Mouse (Mus musculus) left cerebral cortex, adult 18-20 months (tissue): Measurements from ENCODE around the gene Dlgap4. TPM values are rescaled to one million over a fixed set of nuclear protein-coding genes. Genes with fewer than 3 reads are reported as not detected.

Experiments
- DNase-seq, 2 experiments: peaks; one replicate each; pipeline ENCODE4 v3.0.0; 2021 to 2022; ENCODE audit warnings: low spot score in 2 of 2, mixed read lengths in 1 of 2
- total RNA-seq, 2 experiments: library from RNA; stranded (reverse); gene quantifications; 2 replicates each; pipeline ENCODE4 v1.2.3; 2021

Gene Dlgap4
- total RNA-seq, 2 experiments from 2014 or later: 215 to 219 TPM

DNA sequence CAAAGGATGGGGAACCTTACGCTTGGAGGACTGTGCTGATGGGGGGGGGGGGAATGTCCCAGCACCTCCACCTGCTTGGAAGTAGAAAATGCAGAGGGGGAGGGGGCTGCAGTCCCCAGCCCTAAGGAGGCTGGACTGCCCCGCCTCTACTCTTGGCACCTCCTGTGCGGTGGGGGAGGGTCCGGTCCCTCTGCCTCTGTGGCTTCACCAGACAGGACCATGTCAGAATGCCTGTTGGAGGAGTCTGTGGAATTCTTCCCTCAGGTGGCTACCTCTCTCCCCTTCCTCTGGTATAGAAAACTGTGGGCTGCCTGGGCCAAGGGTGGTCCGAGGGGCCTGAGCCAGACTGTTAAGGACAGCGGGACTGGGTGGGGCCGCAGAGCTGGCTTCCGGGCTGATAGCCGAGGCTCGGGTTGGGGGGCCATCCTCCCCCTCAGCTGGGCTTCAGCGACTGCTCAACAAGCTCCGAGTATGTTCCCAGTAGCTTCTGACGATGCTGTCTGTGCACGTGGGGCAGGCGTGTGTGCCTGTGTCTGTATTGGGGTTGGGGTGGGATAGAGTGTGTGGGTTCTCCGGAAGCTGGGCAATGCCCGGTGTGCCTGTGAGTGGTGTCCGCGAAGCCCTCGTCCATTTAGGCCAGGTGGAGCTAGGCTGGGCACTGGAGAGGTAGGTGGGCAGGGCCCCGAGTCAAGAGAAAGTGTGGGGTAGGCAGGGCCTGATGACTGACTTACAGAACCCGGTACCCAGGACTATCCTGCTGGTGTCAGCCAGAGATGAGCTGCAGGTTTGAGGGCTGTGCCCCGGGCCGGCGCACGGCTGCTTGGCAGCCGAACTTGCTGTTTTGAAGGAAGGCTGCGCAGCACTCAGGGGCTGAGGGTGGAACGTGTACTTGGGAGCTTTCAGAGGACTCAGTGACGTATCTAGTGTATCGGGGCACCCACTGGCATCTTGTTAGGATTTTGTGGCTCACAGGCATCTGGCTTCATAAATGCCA, 1.5 kb downstream of the Dlgap4 start:
- peak; percentile 26 to 40 for DNase-seq

DNA sequence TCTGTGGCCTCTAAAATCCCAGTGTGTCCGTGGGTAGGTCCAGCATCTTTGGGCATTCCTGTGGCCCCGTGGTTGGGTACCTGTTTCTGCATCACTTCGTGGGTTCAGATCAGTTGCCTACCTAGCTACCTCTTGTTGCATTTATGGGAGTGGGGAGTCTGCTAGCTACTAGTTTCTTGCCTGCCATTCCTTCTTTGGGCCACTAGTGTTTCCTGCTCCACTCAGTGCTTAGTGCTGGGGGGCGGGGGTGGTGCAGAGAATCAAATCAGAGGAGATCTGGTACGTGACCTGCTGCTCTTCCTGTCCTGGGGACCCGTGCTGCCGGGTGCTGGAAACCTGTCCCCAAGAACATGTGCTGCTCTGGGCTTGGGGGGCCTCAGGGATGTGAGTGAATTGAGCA, 3.0 kb downstream of the Dlgap4 start:
- no peak for DNase-seq

DNA sequence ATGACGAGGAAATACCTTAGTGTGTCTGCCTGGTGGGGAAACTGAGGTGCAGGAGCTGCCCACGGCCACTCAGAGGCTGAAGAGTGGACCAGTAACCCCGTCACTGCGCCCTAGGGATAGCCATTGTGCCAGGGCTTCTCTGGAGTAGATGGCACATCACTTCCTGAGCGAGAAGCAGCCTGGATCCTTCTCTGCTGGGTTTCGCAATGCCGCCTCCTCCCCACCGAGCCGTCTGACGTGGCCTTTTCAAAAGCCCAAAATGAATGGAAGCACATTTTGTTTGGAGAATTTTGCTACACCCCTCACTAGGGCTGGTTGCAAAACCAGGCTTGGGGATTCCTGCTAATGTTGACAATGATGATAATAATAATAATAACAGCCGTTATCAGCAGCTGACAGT, 4.0 kb downstream of the Dlgap4 start:
- DNase-seq: peak; percentile 67 to 68

DNA sequence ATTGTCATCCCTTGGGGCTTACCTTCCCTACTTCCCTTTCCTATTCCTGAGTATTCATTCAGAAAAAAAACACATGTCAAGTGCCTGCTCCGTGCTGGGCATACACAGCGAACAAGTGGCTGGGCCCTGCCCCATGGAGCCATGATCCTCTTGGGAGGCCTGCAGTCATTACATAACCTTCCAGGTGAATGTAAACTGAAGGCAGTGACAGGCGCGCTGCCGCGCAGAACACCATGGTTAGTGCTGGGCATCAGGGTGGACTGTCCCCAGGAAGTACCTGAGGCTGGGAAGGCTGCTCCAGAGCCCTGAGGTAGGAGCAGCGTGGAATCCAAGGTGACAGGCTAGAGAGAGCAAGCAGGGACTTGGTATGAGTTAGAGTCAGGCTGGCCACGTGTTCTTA, 7.4 kb downstream of the Dlgap4 start:
- DNase-seq: no peak

DNA sequence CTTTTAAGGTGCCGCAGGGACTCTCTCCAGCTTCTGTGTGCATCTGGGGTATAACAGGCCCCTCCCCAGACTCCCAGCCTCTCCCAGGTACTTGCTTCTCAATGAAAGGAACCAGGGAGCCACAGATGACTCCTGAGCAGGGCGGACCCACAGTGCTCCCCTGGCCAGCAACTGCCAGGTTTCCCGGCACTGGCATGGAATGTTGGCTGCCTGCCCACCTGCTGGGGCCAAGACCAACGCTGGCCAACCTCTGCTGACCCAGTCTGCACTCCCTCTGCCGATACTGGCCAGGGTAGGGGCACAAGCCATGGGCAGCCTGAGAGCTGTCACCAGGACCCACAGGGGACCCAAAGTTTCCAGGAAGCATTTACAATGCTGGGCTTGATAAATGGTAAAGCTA, 7.9 kb downstream of the Dlgap4 start:
- DNase-seq: no peak

DNA sequence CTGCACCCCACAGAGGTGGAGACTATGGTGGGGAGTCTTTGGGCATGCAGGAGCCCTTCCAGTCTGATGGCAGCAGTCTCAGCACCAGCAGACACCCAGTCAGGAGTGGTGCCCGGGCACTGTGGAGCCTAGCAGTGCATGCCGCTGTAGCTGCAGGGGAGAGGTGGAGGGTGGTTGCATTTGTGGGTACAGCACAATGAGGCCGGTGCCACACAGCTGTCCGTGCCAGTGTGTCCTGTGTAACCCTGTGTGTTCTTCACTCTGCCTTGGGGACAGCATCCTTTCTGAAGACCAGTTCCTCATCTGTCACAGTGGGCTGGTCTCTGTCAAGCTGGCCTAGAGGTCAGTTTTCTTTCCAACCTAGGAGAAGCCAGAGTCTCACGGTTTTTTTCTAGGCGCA, 8.7 kb downstream of the Dlgap4 start:
- no peak for DNase-seq

DNA sequence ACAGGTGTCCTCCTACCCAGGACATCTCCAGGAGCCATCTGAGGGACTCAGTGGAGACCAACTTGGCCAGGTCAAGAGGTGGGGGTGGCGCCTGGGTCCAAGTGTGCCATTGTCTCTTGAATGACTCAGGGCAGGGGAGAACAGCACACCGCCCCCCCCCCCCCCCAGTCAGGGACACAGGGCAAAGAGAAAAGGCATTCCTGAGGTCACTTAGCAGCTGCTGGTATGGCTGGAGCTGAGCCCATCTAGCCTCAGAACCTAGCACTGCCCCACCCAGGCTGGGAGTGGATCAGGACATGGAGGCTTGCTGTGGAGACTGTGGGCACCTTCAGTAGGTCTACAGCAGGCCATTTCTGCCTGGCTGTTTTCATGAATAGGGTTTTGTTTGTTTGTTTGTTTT, 9.7 kb downstream of the Dlgap4 start:
- no peak for DNase-seq

DNA sequence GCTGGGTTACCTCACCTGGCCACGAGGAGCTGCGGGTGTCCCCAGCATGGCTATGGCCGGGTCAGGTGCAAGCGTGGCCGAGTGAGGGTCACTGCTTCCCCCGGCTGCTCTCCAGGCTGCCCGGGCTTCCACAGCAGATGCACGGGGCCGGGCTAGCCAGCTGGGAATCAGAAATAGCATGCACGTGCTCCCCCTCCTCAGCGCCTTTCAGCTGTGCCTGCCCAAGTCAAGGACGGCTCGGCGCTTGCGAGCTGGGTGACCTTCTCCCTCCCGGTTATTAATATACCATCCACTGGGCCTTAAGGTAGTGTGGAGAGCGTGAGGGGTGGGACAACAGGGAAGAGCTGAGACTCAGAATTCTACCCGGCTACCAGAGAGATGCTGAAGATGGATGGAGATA, 11.8 kb downstream of the Dlgap4 start:
- DNase-seq: no peak

DNA sequence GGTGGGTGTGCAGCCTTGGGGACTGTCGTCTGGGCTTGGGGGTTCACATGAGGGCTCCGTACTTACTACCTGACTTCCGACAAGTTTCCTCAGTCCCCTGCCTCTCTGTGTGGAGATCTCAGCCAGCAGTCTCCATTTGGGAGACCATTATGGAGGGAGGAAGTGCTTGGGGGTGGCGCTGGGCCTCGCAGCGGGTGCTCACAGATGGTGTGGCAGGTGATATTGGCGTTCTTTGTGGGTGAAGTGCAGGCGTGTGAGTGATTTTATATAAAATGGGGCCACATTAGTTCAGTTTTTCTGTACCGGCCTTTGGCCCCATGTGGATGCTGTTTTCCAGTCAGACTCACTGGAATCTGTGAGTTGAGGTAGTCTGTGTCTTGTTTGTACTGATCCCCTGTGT, 12.6 kb downstream of the Dlgap4 start:
- DNase-seq: no peak

DNA sequence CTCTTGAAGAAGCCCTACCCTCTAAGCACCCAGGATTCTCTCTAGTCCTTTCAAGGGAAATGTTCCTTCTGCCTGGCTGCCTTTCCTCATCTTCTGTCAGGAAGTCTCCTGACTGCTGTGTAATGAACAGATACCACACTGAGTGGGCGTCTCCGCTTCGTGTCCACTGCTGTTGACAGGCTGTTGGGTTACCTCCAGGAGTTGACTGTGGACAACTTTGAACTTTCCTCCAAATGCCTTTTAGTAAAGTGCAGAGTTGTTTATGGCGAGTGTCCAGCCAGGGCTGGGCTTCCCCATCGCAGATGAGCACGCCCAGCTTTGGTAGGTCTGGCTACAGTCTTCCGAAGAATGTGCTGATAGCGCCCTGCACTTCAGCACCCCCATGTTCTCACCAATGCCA, 13.0 kb downstream of the Dlgap4 start:
- no peak for DNase-seq

DNA sequence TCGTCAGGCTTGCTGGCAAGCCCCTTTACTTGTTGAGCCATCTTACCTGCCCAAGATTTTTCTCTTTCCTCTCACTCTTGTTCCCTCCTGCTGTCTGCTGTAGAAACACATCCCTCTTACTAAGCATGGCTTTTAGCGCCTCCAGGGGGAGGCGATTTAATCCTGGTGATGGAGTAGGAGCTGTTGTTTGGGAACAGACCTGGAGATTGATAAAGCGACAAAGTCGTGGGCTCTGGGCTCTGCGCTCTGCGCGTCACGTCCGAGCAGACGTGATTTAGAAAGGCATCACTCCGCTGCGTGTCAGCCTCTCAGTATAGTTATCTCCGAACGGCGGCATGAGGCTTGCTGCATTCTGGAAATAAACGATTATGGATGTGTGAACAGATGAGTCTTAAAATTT, 14.4 kb downstream of the Dlgap4 start:
- DNase-seq: peak in 1 of 2 experiments; percentile 39

DNA sequence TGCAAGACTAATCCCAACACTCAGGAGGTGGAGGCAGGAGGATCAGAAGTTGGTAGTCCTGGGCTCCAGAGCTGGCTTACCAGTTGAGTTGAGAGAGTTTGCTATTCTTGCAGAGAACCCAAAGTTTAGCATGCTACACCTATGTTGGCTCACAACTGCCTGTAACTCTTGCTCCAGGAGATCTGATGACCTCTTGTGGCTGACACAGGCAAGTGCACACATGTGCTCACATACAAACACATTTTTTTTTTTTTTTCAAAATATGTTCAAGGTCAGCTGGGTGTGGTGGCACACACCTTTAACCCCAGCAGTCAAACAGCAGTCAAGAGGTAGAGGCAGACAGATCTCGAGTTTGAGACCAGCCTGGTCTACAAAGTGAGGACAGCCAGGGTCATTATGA, 16.8 kb downstream of the Dlgap4 start:
- no peak for DNase-seq

DNA sequence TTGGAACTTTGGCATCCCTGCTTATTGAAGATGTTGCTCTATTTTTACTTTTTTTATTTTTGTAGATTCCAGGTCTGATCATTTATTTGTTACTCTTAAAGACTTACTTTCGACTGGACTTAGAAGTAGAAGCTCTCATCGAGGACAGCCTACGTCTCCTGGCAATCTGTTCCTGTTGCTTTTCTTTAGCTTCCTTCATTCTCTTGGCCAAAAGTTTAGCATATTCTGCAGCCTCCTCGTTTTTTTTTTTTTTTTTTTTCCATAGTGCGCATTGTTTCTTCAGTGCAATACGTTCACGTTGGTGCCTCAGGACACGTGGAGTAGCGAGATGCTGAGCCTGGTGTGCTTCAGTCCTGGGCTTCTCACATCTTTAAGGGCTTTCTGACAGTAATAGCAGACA, 19.2 kb downstream of the Dlgap4 start:
- DNase-seq: no peak

DNA sequence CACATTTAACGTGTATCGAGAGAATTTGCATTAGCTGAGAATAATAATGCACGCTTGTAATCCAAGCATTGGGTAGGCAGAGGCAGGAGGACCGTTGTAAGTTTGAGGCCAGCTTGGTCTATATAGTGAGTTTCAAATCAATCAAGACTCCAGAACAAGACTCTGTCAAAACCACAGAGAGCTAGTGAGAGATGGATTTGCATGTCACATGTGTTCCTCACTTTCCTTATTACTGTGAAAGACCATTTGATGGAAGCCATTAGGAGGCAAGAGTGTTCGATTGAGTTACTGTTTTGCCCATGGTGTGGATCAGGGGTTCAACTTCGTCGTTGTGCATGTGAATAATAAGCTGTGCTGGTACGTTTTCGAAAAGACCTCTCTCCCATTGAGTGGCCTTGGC, 21.6 kb downstream of the Dlgap4 start:
- DNase-seq: no peak

DNA sequence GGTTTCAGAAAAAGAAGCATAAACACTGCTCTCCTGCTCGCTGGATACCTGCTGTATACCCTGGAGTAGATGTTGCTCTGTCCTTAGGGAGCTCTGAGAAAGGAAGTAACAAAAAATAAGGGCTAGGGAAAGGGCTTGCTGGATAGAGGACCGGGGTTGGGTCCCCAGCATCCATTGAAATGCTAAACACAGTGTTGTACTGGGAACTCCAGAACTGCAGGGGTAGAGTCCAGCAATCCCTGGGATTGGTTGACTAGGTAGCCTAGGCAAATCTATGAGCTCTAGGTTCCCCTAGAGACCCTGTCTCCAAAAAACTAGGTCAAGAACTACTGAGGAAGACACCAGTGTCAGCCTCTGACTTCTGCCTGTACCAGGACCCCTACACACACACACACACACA, 27.6 kb downstream of the Dlgap4 start:
- no peak for DNase-seq

DNA sequence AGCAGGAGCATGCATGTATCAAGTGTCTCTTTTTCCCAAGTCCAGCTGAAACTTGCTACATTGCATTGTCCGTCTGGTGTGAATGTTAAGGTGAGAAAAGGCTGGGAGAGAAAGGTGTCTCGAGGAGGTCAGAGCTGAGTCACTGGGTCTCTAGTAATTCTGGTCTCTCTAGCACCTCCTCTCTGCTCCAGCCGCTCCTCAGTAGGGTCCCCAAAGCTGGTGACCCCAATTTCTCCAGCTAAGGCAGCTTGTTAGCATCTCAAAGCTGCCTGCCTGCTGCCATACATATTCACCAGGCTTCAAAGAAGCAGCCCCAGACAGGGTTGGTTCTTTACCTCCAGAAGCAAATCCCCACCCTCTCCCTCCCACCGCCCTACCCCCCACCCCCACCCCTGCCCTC, 29.4 kb downstream of the Dlgap4 start:
- DNase-seq: no peak

DNA sequence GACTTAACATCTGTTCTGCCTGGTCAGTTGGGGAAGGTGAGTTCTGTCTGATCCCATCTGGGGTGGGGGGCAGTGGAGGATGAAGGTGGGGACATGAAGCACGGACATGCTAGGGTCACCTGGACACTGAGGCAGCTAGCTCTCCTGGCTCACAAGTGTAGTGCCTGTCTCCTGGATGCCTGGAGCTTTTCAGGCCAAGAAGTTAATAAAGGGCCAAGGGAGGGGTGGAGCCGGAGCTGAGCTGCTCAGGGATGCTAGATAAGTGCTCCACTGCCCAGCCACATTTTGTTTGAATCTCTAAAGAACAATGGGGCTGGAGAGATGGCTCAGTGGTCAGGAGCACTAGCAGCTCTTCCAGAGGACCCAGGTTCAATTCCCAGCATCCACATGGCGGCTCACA, 29.9 kb downstream of the Dlgap4 start:
- no peak for DNase-seq

DNA sequence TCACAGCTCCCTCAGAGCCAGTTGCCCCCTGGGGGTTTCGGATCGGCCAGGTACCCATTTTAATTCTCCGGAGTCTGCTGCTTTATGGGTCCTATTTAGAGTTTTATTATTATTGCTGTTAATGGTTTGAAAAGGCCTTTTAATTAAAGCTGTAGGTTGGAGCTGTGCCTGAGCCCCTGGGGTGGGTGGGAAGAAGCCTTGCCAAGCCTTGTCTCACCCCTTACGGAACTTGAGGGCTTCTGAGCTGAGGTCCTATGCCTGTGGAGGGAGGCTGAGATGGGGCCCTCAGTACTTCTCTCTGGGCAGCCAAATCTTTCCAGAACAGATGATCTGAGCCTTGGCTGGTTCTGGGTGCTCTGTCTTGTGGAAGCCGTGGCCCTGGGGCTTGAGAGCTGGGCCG, 31.6 kb downstream of the Dlgap4 start:
- no peak for DNase-seq

DNA sequence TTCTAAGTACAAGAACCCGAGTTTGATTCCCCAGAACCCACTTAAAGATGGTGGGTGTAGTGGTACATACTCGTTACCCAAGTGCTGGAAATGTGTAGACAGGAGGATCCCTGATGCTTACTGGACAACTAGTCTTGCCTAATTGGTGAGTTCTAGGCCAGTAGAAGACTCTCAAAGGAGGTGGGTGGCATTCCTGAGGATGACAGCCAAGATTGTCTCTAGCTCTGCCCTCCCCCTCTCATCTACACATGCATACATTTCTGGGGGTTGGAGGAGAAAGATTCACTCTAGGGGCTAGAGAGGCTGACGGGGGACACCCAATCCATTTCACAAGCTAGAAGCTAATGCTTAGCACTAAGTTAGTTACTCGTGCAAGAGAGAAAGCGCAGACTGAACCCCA, 33.4 kb downstream of the Dlgap4 start:
- DNase-seq: no peak

DNA sequence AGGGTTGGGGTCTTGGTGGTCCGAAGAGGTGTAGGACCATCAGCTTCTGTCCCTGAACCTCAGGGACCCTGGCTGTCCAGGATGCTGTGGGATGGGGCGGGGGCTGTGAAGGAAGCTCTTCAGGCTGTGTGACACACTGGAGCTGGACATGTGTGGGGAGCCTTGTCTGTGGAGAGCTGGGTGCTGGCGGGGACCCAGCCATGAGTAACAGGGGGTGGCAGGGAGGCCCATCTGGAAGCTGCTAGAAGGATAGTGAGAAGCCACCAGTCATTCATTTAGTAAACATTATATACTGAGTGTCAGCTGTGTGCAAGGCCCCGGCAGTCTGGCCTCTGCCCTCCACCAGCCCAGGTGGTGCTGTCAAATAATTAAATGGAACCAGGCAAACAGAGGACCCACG, 34.5 kb downstream of the Dlgap4 start:
- DNase-seq: peak; percentile 63 to 75

DNA sequence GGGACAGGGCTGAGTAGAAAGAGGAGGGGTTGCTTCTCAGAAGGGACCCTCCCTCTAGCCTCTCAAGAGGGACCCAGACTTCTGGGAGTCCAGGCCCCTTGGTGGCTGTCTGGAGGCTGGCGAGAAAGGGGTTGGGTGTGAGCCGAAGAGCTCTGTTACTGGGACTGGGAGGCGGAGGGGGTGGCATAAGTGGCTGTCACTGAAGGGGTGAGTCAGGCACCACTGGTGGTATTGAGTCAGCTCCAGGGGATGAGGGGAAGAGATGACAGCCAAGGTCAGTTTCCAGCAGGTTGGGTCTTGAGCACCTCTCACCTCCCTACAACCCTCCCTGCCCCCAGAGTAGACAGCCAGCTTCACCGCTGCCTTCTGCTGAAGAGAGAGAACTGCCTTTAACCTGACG, 35.9 kb downstream of the Dlgap4 start:
- peak in 1 of 2 experiments; percentile 62 for DNase-seq

DNA sequence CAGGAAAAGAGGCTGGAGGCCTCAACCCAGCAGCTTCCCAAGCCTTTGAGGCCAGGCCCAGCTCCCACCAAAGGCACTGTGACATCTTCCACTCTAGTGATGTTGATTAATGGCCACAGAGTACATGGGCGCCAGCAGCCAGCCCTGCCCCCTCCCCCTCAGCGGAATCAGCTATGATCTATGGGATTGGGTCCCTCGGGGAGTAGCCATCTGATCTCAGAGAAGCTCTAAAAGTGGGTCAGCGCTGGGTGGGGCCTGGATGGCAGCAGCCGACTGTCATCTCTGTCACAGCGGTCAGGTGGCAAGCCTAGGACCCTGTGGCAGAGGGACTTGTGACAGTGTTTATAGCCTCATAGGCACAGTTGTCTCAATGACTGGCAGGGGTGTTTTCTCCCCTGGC, 37.5 kb downstream of the Dlgap4 start:
- no peak for DNase-seq

DNA sequence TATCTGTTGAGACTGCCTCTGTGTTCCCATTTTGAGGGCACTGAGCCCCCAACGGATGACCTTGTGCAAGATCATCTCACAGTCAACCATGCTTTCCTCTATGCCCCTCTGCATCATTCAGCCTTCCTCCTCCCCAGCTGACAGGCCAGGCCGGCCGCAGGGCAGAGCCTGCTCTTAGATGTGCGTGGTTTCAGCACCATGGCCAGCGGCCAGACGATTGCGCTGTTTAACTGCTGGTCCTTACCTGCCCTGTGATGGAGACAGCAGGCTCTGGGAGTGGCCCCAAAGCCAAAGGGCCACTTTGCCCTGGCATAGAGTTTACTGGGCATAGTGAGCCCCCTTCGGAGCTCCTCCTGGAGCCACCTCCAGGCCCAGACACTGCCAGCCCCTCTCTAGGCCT, 39.3 kb downstream of the Dlgap4 start:
- DNase-seq: no peak
